Mouse (Mus musculus) midbrain, embryonic 15.5 days (tissue): Measurements from ENCODE around the gene Hsd17b6. TPM values are rescaled to one million over a fixed set of nuclear protein-coding genes. Genes with fewer than 3 reads are reported as not detected.

ENCODE experiments used
- ATAC-seq: fragments of 200-750 bp; cut with Nextera tagmentation; replicated peaks from 2 replicates; pipeline ENCODE4 v1.8.0; 2017; ENCODE audit warnings: moderate TSS enrichment
- H3K27ac ChIP-seq: fragments of 300-500 bp; sonication (generic); 2 replicates; pipeline ENCODE4 v1.5.1; 2015; ENCODE audit warnings: mild to moderate bottlenecking, inconsistent platforms
- H3K27me3 ChIP-seq: fragments of 300-500 bp; sonication (generic); replicated peaks from 2 replicates; pipeline ENCODE4 v1.6.1; 2015; ENCODE audit warnings: inconsistent platforms
- H3K36me3 ChIP-seq: fragments of 300-500 bp; sonication (generic); replicated peaks from 2 replicates; pipeline ENCODE4 v1.6.1; 2015; ENCODE audit warnings: inconsistent platforms
- H3K4me1 ChIP-seq: fragments of 300-500 bp; sonication (generic); 2 replicates; pipeline ENCODE4 v1.6.1; 2015; ENCODE audit warnings: inconsistent platforms
- H3K4me2 ChIP-seq: fragments of 300-500 bp; sonication (generic); 2 replicates; pipeline ENCODE4 v1.6.1; 2015; ENCODE audit warnings: inconsistent platforms, mild to moderate bottlenecking, moderate library complexity
- H3K4me3 ChIP-seq: fragments of 300-500 bp; sonication (generic); 2 replicates; pipeline ENCODE4 v1.5.1; 2015; ENCODE audit warnings: mild to moderate bottlenecking, inconsistent platforms
- H3K9ac ChIP-seq: fragments of 300-500 bp; sonication (generic); 2 replicates; pipeline ENCODE4 v1.6.1; 2015; ENCODE audit warnings: mild to moderate bottlenecking, inconsistent platforms
- H3K9me3 ChIP-seq: fragments of 300-500 bp; sonication (generic); 2 replicates; pipeline ENCODE4 v1.6.1; 2016; ENCODE audit warnings: inconsistent platforms
- whole genome bisulfite sequencing: fragments of 180-500 bp; shearing (Covaris S2); methylation state at CpG from one replicate; pipeline ENCODE4 v1.1.7; 2015; ENCODE audit warnings: mixed read lengths; 5-methylcytosine and 5-hydroxymethylcytosine counted together
- polyA plus RNA-seq: library from polyadenylated mRNA; unstranded; fragments of >200 nt; fragmentation: Nextera tagmentation; extraction: Ambion mirVana; gene quantifications from 2 replicates; pipeline ENCODE4 v1.2.1, GENCODE M21; 2015

The Hsd17b6 gene
- polyA plus RNA-seq, 1 experiment from 2014 or later: not detected

- Histone ChIP-seq H3K4me3 (no peak overlapping the region), H3K36me3 (no peaks in the 10 kb centered on the region), H3K27ac (no peak overlapping the region), H3K9me3 (no peaks in the 10 kb centered on the region), H3K27me3 (no peaks in the 10 kb centered on the region), H3K9ac (no peak overlapping the region), H3K4me1 (no peaks in the 10 kb centered on the region), H3K4me2 (no peak overlapping the region)
- 100% methylated on average over 1 of the region's 1 CpGs for WGBS
- no peak for ATAC-seq
These were observed 9.2 kb downstream of the Hsd17b6 start for GRCm38 (mm10) chr10:127998260-127998659.

- no peak for ATAC-seq
- Histone ChIP-seq H3K27me3 (no peaks in the 10 kb centered on the region), H3K36me3 (no peaks in the 10 kb centered on the region), H3K9ac (no peak overlapping the region), H3K9me3 (no peaks in the 10 kb centered on the region), H3K4me2 (no peak overlapping the region), H3K4me3 (no peak overlapping the region), H3K4me1 (no peaks in the 10 kb centered on the region), H3K27ac (no peak overlapping the region)
- WGBS: 89% methylated on average over 3 of the region's 3 CpGs
These were observed 10.7 kb downstream of the Hsd17b6 start for GRCm38 (mm10) chr10:127996690-127997089.

GRCm38 (mm10) chr10:127985601-127986000 lies 21.8 kb downstream of the Hsd17b6 start:
- WGBS: 8% methylated on average over 8 of the region's 8 CpGs
- no peak for ATAC-seq
- H3K4me1 ChIP-seq: no peaks in the 10 kb centered on the region
- no peak overlapping the region for H3K4me2 ChIP-seq
- no peaks in the 10 kb centered on the region for H3K36me3 ChIP-seq
- no peaks in the 10 kb centered on the region for H3K27me3 ChIP-seq
- H3K9me3 ChIP-seq: no peaks in the 10 kb centered on the region
- H3K27ac ChIP-seq: no peak overlapping the region
- H3K4me3 ChIP-seq: no peak overlapping the region
- no peak overlapping the region for H3K9ac ChIP-seq

GRCm38 (mm10) chr10:127984650-127985049 lies 22.8 kb downstream of the Hsd17b6 start:
- Histone ChIP-seq H3K36me3 (no peaks in the 10 kb centered on the region), H3K4me3 (no peak overlapping the region), H3K27ac (no peak overlapping the region), H3K4me2 (no peak overlapping the region), H3K4me1 (no peaks in the 10 kb centered on the region), H3K27me3 (no peaks in the 10 kb centered on the region), H3K9ac (no peak overlapping the region), H3K9me3 (no peaks in the 10 kb centered on the region)
- no peak for ATAC-seq
- 77% methylated on average over 5 of the region's 5 CpGs for WGBS

DNA sequence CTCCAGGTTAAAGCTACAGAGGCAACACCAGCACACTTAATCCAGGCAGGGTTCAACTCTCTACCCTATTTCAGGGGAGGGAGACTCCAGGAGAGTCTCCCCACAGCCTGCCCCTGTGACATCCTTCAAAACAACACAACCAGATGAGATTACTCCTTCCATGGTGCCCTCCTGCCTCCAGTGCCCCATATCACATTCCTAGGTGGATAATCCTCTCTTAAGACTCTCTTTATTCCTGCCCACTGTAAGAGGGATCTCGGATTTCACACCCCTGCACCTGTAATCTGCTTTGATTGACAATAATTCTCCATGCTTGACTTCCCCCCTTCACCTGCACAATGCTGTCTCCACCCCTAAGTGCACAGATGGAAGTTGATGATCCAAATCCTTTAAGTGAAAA lies 31.9 kb downstream of the Hsd17b6 start:
- Histone ChIP-seq H3K9ac (no peak overlapping the region), H3K27me3 (no peaks in the 10 kb centered on the region), H3K27ac (no peak overlapping the region), H3K36me3 (no peaks in the 10 kb centered on the region), H3K4me3 (no peak overlapping the region), H3K4me2 (no peak overlapping the region), H3K9me3 (no peaks in the 10 kb centered on the region), H3K4me1 (no peaks in the 10 kb centered on the region)
- 3% methylated on average over 1 of the region's 1 CpGs for WGBS
- ATAC-seq: no peak

DNA sequence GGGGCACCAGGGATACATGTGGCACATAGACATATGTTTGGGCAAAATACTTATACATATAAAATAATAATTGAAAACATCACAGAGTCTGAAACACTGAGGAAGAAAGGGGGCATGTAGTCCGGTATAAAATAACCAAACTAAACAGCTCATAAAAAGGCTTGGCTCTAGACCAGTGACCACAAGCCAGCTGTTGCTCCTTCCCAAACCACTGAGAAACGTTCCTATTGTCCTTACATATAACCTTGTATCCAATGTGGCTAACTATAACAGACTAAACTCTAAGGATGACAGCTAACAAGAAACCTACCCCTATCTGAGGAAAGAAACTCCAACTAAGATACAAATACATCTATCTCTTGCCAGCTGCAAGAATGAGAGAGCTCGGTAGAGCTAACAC lies 33.3 kb downstream of the Hsd17b6 start:
- ATAC-seq: no peak

DNA sequence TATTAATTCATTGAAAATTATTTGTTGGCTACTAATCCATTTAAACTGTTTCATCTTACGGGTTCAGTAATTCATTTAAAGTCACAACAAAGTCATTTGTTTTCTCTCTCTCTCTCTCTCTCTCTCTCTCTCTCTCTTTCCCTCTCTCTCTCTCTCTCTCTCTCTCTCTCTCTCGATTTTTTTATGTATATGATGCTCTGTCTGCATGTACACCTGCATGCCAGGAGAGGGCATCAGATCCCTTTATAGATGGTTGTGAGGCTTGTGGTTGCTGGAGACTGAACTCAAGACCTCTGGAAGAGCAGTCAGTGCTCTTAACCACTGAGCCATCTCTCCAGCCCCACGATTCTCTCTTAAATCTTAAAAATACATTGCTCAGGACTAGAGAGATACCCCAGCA lies 36.3 kb downstream of the Hsd17b6 start:
- Histone ChIP-seq H3K4me1 (no peaks in the 10 kb centered on the region), H3K4me3 (no peak overlapping the region), H3K9me3 (no peaks in the 10 kb centered on the region), H3K4me2 (no peak overlapping the region), H3K36me3 (no peaks in the 10 kb centered on the region), H3K27ac (no peak overlapping the region), H3K9ac (no peak overlapping the region), H3K27me3 (no peaks in the 10 kb centered on the region)
- ATAC-seq: no peak
- WGBS: 81% methylated on average over 3 of the region's 3 CpGs

More for the DNA sequence above, 33.3 kb downstream of the Hsd17b6 start:
- Histone ChIP-seq H3K36me3 (no peaks in the 10 kb centered on the region), H3K9me3 (no peaks in the 10 kb centered on the region), H3K4me1 (no peaks in the 10 kb centered on the region), H3K4me2 (no peak overlapping the region), H3K27me3 (no peaks in the 10 kb centered on the region), H3K9ac (no peak overlapping the region), H3K4me3 (no peak overlapping the region), H3K27ac (no peak overlapping the region)
- 87% methylated on average over 3 of the region's 3 CpGs for WGBS

- Histone ChIP-seq H3K27ac (no peak overlapping the region), H3K9me3 (no peaks in the 10 kb centered on the region), H3K36me3 (no peaks in the 10 kb centered on the region), H3K27me3 (no peaks in the 10 kb centered on the region), H3K4me3 (no peak overlapping the region), H3K9ac (no peak overlapping the region), H3K4me2 (no peak overlapping the region), H3K4me1 (no peaks in the 10 kb centered on the region)
- 49% methylated on average over 3 of the region's 3 CpGs for WGBS
- ATAC-seq: no peak
These were observed 37.0 kb downstream of the Hsd17b6 start for GRCm38 (mm10) chr10:127970359-127970831.

GRCm38 (mm10) chr10:127969820-127970219 lies 37.6 kb downstream of the Hsd17b6 start:
- no peak overlapping the region for H3K27ac ChIP-seq
- H3K4me3 ChIP-seq: no peak overlapping the region
- no peaks in the 10 kb centered on the region for H3K4me1 ChIP-seq
- ATAC-seq: no peak
- no peaks in the 10 kb centered on the region for H3K36me3 ChIP-seq
- H3K9ac ChIP-seq: no peak overlapping the region
- no peak overlapping the region for H3K4me2 ChIP-seq
- H3K27me3 ChIP-seq: no peaks in the 10 kb centered on the region
- H3K9me3 ChIP-seq: no peaks in the 10 kb centered on the region
- WGBS: 86% methylated on average over 4 of the region's 4 CpGs

GRCm38 (mm10) chr10:127966506-127966905 lies 40.9 kb downstream of the Hsd17b6 start:
- Histone ChIP-seq H3K4me1 (no peaks in the 10 kb centered on the region), H3K27me3 (no peaks in the 10 kb centered on the region), H3K4me3 (no peak overlapping the region), H3K9me3 (no peaks in the 10 kb centered on the region), H3K9ac (no peak overlapping the region), H3K4me2 (no peak overlapping the region), H3K36me3 (no peaks in the 10 kb centered on the region), H3K27ac (no peak overlapping the region)
- ATAC-seq: no peak
- WGBS: 92% methylated on average over 6 of the region's 6 CpGs

DNA sequence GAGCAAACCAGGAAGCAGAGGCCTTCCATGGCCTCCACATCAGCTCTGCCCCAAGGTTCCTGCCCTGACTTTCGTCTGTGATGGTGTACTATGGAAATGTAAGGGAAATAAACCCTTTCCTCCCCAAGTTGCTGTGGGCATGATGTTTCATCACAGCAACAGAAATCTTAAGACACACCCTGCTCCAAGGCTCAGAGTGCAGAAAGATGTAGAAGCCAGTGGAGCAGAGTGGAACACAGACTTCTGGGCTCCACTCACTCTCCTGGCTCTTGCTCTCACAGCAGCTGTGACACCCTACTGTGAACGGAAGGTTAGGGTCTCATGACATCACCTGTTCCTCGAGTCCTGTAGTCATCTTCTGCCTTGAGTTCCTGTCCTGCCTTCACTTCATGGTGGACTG lies 43.4 kb downstream of the Hsd17b6 start:
- Histone ChIP-seq H3K9me3 (no peaks in the 10 kb centered on the region), H3K4me3 (no peak overlapping the region), H3K4me1 (no peaks in the 10 kb centered on the region), H3K9ac (no peak overlapping the region), H3K27me3 (no peaks in the 10 kb centered on the region), H3K36me3 (no peaks in the 10 kb centered on the region), H3K4me2 (no peak overlapping the region), H3K27ac (no peak overlapping the region)
- WGBS: 66% methylated on average over 3 of the region's 3 CpGs
- ATAC-seq: no peak

GRCm38 (mm10) chr10:127962451-127962850 lies 45.0 kb downstream of the Hsd17b6 start:
- Histone ChIP-seq H3K36me3 (no peaks in the 10 kb centered on the region), H3K27me3 (no peaks in the 10 kb centered on the region), H3K9ac (no peak overlapping the region), H3K4me3 (no peak overlapping the region), H3K4me1 (no peaks in the 10 kb centered on the region), H3K4me2 (no peak overlapping the region), H3K27ac (no peak overlapping the region), H3K9me3 (no peaks in the 10 kb centered on the region)
- no peak for ATAC-seq
- WGBS: 78% methylated on average over 3 of the region's 3 CpGs

DNA sequence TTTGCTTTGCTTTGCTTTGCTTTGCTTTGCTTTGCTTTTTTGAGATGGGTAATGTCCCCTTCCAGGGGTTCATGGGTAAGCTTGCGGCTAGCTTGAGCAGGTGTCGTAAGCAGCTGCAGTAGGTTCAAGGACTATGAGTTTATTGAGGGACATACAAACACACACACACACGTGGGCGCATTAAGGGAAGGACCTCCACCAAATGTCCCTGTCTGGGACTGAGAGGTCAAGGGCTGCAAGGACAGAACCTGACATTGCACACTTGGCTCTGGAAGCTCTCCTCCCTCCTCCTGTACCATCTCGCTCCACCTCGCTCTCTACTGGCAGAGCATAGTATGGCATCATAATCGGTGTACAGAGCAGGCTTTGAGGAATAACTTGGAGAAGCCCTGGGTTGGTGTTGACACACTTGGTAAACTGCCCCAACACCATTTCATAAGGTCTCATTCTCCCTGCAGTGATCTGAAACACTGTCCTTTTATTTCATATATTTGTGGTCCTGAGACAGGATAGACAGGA lies 48.2 kb downstream of the Hsd17b6 start:
- ATAC-seq: no peak
- H3K4me3 ChIP-seq: no peak overlapping the region
- no peak overlapping the region for H3K4me2 ChIP-seq
- H3K27ac ChIP-seq: no peak overlapping the region
- H3K9me3 ChIP-seq: no peaks in the 10 kb centered on the region
- no peaks in the 10 kb centered on the region for H3K27me3 ChIP-seq
- H3K9ac ChIP-seq: no peak overlapping the region
- WGBS: 93% methylated on average over 7 of the region's 7 CpGs
- no peaks in the 10 kb centered on the region for H3K36me3 ChIP-seq
- H3K4me1 ChIP-seq: no peaks in the 10 kb centered on the region
